Comparison of ENCODE assay signal across 9 mouse cellular contexts in genomic region chr4:128774467-128774866, GRCm38 (mm10). TPM values are rescaled to one million over a fixed set of nuclear protein-coding genes. Genes with fewer than 3 reads are reported as not detected.
DNase-seq lines count a peak whose midpoint lies in the region; ATAC-seq and TF ChIP-seq lines count a peak whose summit lies in the region.
"Had no signal": no experiment of that assay in that cellular context is flagged by ENCODE, and none has a peak within 500 bp of the region (broad histone marks: within the 10 kb centered on the region; RNA-seq: fewer than 3 reads in every experiment).

No protein-coding gene starts in this region.

- peak; percentile 65 for TF ChIP-seq CTCF in cortical plate, adult 2 months (IDR thresholded peaks at IDR 0.05; ENCODE audit: extremely low read depth, insufficient read depth, low read length)

- WGBS in intestine, embryonic 15.5 days = 92% methylated on average over 9 of the region's 9 CpGs
- 87% methylated on average over 9 of the region's 9 CpGs for WGBS in intestine, embryonic 16.5 days

- H3K36me3 ChIP-seq in intestine, embryonic 15.5 days = peaks cover 41% of the 10 kb centered on the region
- peaks cover 43% of the 10 kb centered on the region for H3K36me3 ChIP-seq in intestine, embryonic 16.5 days (ENCODE audit: control insufficient read depth, insufficient read depth, low read length)

- ATAC-seq in intestine, embryonic 15.5 days = peak; percentile 54; the same call in 1 of the 2 replicates
- no peak; the same call in 1 of the 2 replicates for ATAC-seq in intestine, embryonic 16.5 days
- no peak for ATAC-seq in inflammation-experienced regulatory T-cells, adult 6 months

- H3K27me3 ChIP-seq in intestine, embryonic 15.5 days (replicated peaks) = no peaks in the 10 kb centered on the region
- no peaks in the 10 kb centered on the region for H3K27me3 ChIP-seq in intestine, embryonic 16.5 days (replicated peaks; ENCODE audit: control insufficient read depth, insufficient read depth, low read length)

- no peak overlapping the region for H3K27ac ChIP-seq in intestine, embryonic 15.5 days
- no peak overlapping the region for H3K27ac ChIP-seq in intestine, embryonic 16.5 days (ENCODE audit: low read length)
- no peak overlapping the region for H3K27ac ChIP-seq in cortical plate, adult 2 months (ENCODE audit: insufficient read depth, low read length)
- H3K27ac ChIP-seq: macrophage had no signal

- H3K9me3 ChIP-seq in intestine, embryonic 15.5 days = no peaks in the 10 kb centered on the region
- H3K9me3 ChIP-seq in intestine, embryonic 16.5 days (ENCODE audit: control insufficient read depth, low read length) = no peaks in the 10 kb centered on the region

- H3K4me2 ChIP-seq in intestine, embryonic 15.5 days (replicated peaks) = no peak overlapping the region
- H3K4me2 ChIP-seq in intestine, embryonic 16.5 days (ENCODE audit: low read depth, low read length) = no peak overlapping the region

- 0 out of 2 replicates have a peak, but pooled peaks cover 4% of the 10 kb centered on the region for H3K4me1 ChIP-seq in intestine, embryonic 15.5 days (replicated peaks)
- H3K4me1 ChIP-seq in intestine, embryonic 16.5 days (ENCODE audit: control insufficient read depth, insufficient read depth, low read length) = no peaks in the 10 kb centered on the region
- H3K4me1 ChIP-seq in cortical plate, adult 2 months (ENCODE audit: control insufficient read depth, insufficient read depth, low read length) = 0 out of 2 replicates have a peak, but pooled peaks cover 1% of the 10 kb centered on the region

- DNase-seq in CD4-positive helper T cell, adult 2 months (ENCODE audit: low read depth, low spot score) = peak; percentile 52
- peak; percentile 72 for DNase-seq in NIH3T3 (ENCODE audit: low read depth)
- peak; percentile 37 for DNase-seq in liver
- DNase-seq in retina, postnatal 1 day = peak; percentile 64

- TF ChIP-seq POLR2A in cortical plate, adult 2 months (IDR thresholded peaks at IDR 0.05; ENCODE audit: extremely low read depth, insufficient read depth, low read length) = no peak

- H3K4me3 ChIP-seq in intestine, embryonic 15.5 days (replicated peaks) = no peak overlapping the region
- H3K4me3 ChIP-seq in intestine, embryonic 16.5 days (ENCODE audit: low read length) = no peak overlapping the region
- no peak overlapping the region for H3K4me3 ChIP-seq in cortical plate, adult 2 months (ENCODE audit: insufficient read depth, low read length)

- no peak overlapping the region for H3K9ac ChIP-seq in intestine, embryonic 15.5 days
- no peak overlapping the region for H3K9ac ChIP-seq in intestine, embryonic 16.5 days (ENCODE audit: low read depth, low read length)

RNA-seq across cellular contexts. Expression of gene A3galt2, which starts 19.3 kb away (rescaled TPM):
- 0.08 and 0.13 TPM in 2 replicates for polyA plus RNA-seq in intestine, embryonic 15.5 days (2015; fragmentation: Nextera tagmentation; extraction: Ambion mirVana)
- 0.07 and 0.09 TPM in 2 replicates for polyA plus RNA-seq in intestine, embryonic 16.5 days (2015; fragmentation: Nextera tagmentation; extraction: Ambion mirVana)
- 0.21 and 0.35 TPM in 2 replicates for polyA plus RNA-seq in cortical plate, adult 2 months (2012; rRNA removed)
- under 1 TPM in 2 of 3 experiments, not detected in 1; 0.16 to 0.38 TPM for polyA plus RNA-seq in inflammation-experienced regulatory T-cells, adult 6 months (2017; shearing (Covaris generic))
- polyA plus RNA-seq: macrophage had no signal

RNA-seq across cellular contexts. Expression of gene Zfp362, which starts 31.4 kb away (rescaled TPM):
- 22.8 and 23.5 TPM in 2 replicates for polyA plus RNA-seq in intestine, embryonic 15.5 days (2015; fragmentation: Nextera tagmentation; extraction: Ambion mirVana)
- 20.1 and 20.3 TPM in 2 replicates for polyA plus RNA-seq in intestine, embryonic 16.5 days (2015; fragmentation: Nextera tagmentation; extraction: Ambion mirVana)
- polyA plus RNA-seq in cortical plate, adult 2 months (2012; rRNA removed) = 23.8 and 24.1 TPM in 2 replicates
- polyA plus RNA-seq in inflammation-experienced regulatory T-cells, adult 6 months (2017; shearing (Covaris generic)) = 10 to 100 TPM in 1 of 3 experiments, 1 to 10 TPM in 2; 6.0 to 10.3 (median 8.4) TPM
